23 mouse cellular contexts compared by ENCODE assay signal in genomic region chr16:4053811-4054210, GRCm38 (mm10). TPM values are rescaled to one million over a fixed set of nuclear protein-coding genes. Genes with fewer than 3 reads are reported as not detected.
DNase-seq lines count a peak whose midpoint lies in the region; ATAC-seq and TF ChIP-seq lines count a peak whose summit lies in the region.
"Had no signal": no experiment of that assay in that cellular context is flagged by ENCODE, and none has a peak within 500 bp of the region (broad histone marks: within the 10 kb centered on the region; RNA-seq: fewer than 3 reads in every experiment).

No protein-coding gene starts in this region.

- no peak for DNase-seq in liver, postnatal 0 days
- DNase-seq in liver, embryonic 11.5 days (ENCODE audit: low spot score): no peak
- DNase-seq in A20 (ENCODE audit: low read depth, low spot score): peak; percentile 20
- no peak for DNase-seq in stomach, postnatal 0 days (ENCODE audit: low spot score)
- DNase-seq in forebrain, postnatal 0 days: no peak
- DNase-seq: adrenal gland, postnatal 10 days; adrenal gland, postnatal 36 days; cerebellum, adult 18-20 months; cerebellum, adult 9-10 months; cerebellum, postnatal 14 days; gastrocnemius, postnatal 25 days; heart, adult 18-20 months had no signal

- ATAC-seq in intestine, postnatal 0 days: no peak
- no peak for ATAC-seq in intestine, embryonic 15.5 days
- ATAC-seq in liver, postnatal 0 days: no peak
- no peak for ATAC-seq in liver, embryonic 11.5 days (replicated peaks; ENCODE audit: low FRiP score)
- ATAC-seq in stomach, postnatal 0 days (ENCODE audit: low FRiP score, low TSS enrichment): no peak
- no peak for ATAC-seq in forebrain, postnatal 0 days
- ATAC-seq in forebrain, embryonic 12.5 days (ENCODE audit: low FRiP score): no peak
- ATAC-seq: CD4-positive, CD25-positive, alpha-beta regulatory T cell, adult 4 months; forebrain, embryonic 14.5 days; Patski had no signal

- TF ChIP-seq CTCF in intestine, postnatal 0 days (IDR thresholded peaks at IDR 0.05; ENCODE audit: low read depth): 0 out of 2 replicates have a peak, but pooled peaks have one; percentile 17
- TF ChIP-seq CTCF in liver, postnatal 0 days (IDR thresholded peaks at IDR 0.05; ENCODE audit: low read depth): 0 out of 2 replicates have a peak, but pooled peaks have one; percentile 14
- 0 out of 2 replicates have a peak, but pooled peaks have one; percentile 20 for TF ChIP-seq CTCF in stomach, postnatal 0 days (IDR thresholded peaks at IDR 0.05; ENCODE audit: low read depth)
- TF ChIP-seq CTCF in forebrain, postnatal 0 days (IDR thresholded peaks at IDR 0.05; ENCODE audit: low read depth): no peak

- no peak overlapping the region for H3K4me2 ChIP-seq in intestine, postnatal 0 days (replicated peaks; ENCODE audit: low read depth)
- H3K4me2 ChIP-seq in intestine, embryonic 15.5 days (replicated peaks): no peak overlapping the region
- no peak overlapping the region for H3K4me2 ChIP-seq in liver, postnatal 0 days (ENCODE audit: low read depth, low read length)
- H3K4me2 ChIP-seq in liver, embryonic 11.5 days: no peak overlapping the region
- no peak overlapping the region for H3K4me2 ChIP-seq in stomach, postnatal 0 days (replicated peaks; ENCODE audit: low read depth)
- H3K4me2 ChIP-seq in forebrain, postnatal 0 days (ENCODE audit: low read depth): no peak overlapping the region
- H3K4me2 ChIP-seq in forebrain, embryonic 12.5 days: no peak overlapping the region
- H3K4me2 ChIP-seq: heart, embryonic 11.5 days; hindbrain, embryonic 12.5 days; hindbrain, embryonic 15.5 days had no signal

- no peak overlapping the region for H3K9ac ChIP-seq in intestine, postnatal 0 days (ENCODE audit: low read depth, low read length)
- H3K9ac ChIP-seq in intestine, embryonic 15.5 days: no peak overlapping the region
- H3K9ac ChIP-seq in liver, postnatal 0 days (replicated peaks): no peak overlapping the region
- no peak overlapping the region for H3K9ac ChIP-seq in liver, embryonic 11.5 days (ENCODE audit: low read depth, low read length)
- no peak overlapping the region for H3K9ac ChIP-seq in stomach, postnatal 0 days (ENCODE audit: low read length)
- H3K9ac ChIP-seq in forebrain, postnatal 0 days: no peak overlapping the region
- no peak overlapping the region for H3K9ac ChIP-seq in forebrain, embryonic 12.5 days
- H3K9ac ChIP-seq: hindbrain, embryonic 12.5 days; hindbrain, embryonic 15.5 days had no signal

- no peaks in the 10 kb centered on the region for H3K9me3 ChIP-seq in intestine, postnatal 0 days (ENCODE audit: control insufficient read depth)
- no peaks in the 10 kb centered on the region for H3K9me3 ChIP-seq in intestine, embryonic 15.5 days
- H3K9me3 ChIP-seq in liver, postnatal 0 days (ENCODE audit: low read length): no peaks in the 10 kb centered on the region
- H3K9me3 ChIP-seq in liver, embryonic 11.5 days (ENCODE audit: control insufficient read depth, low read length): no peaks in the 10 kb centered on the region
- H3K9me3 ChIP-seq in stomach, postnatal 0 days (ENCODE audit: control insufficient read depth, low read length): no peaks in the 10 kb centered on the region
- no peaks in the 10 kb centered on the region for H3K9me3 ChIP-seq in forebrain, postnatal 0 days (ENCODE audit: low read length)
- H3K9me3 ChIP-seq in forebrain, embryonic 12.5 days: no peaks in the 10 kb centered on the region
- H3K9me3 ChIP-seq: forebrain, embryonic 10.5 days; hindbrain, embryonic 12.5 days; hindbrain, embryonic 15.5 days had no signal

- no peak overlapping the region for H3K27ac ChIP-seq in intestine, postnatal 0 days (ENCODE audit: low read depth, low read length)
- no peak overlapping the region for H3K27ac ChIP-seq in intestine, embryonic 15.5 days
- no peak overlapping the region for H3K27ac ChIP-seq in liver, postnatal 0 days (ENCODE audit: low read depth)
- no peak overlapping the region for H3K27ac ChIP-seq in liver, embryonic 11.5 days (ENCODE audit: low read depth, low read length)
- no peak overlapping the region for H3K27ac ChIP-seq in stomach, postnatal 0 days (replicated peaks)
- H3K27ac ChIP-seq in forebrain, postnatal 0 days (ENCODE audit: low read depth, low read length): no peak overlapping the region
- no peak overlapping the region for H3K27ac ChIP-seq in forebrain, embryonic 12.5 days
- H3K27ac ChIP-seq: forebrain, embryonic 10.5 days; hindbrain, embryonic 12.5 days; hindbrain, embryonic 15.5 days had no signal

- no peak overlapping the region for H3K4me3 ChIP-seq in intestine, postnatal 0 days (ENCODE audit: low read depth, low read length)
- H3K4me3 ChIP-seq in intestine, embryonic 15.5 days (replicated peaks): no peak overlapping the region
- no peak overlapping the region for H3K4me3 ChIP-seq in liver, postnatal 0 days (ENCODE audit: low read depth, low read length)
- H3K4me3 ChIP-seq in liver, embryonic 11.5 days (ENCODE audit: low read depth, low read length): no peak overlapping the region
- H3K4me3 ChIP-seq in stomach, postnatal 0 days (ENCODE audit: low read depth, low read length): no peak overlapping the region
- no peak overlapping the region for H3K4me3 ChIP-seq in forebrain, postnatal 0 days (ENCODE audit: low read depth, low read length)
- H3K4me3 ChIP-seq in forebrain, embryonic 12.5 days (replicated peaks): no peak overlapping the region
- H3K4me3 ChIP-seq: forebrain, embryonic 10.5 days; hindbrain, embryonic 12.5 days; hindbrain, embryonic 15.5 days had no signal

- 78% methylated on average over 3 of the region's 3 CpGs for WGBS in intestine, postnatal 0 days
- WGBS in intestine, embryonic 15.5 days: 84% methylated on average over 3 of the region's 3 CpGs
- 81% methylated on average over 3 of the region's 3 CpGs for WGBS in liver, postnatal 0 days (ENCODE audit: insufficient replicate concordance)
- WGBS in liver, embryonic 11.5 days: 79% methylated on average over 3 of the region's 3 CpGs
- 82% methylated on average over 3 of the region's 3 CpGs for whole genome bisulfite sequencing in stomach, postnatal 0 days
- 81% methylated on average over 3 of the region's 3 CpGs for WGBS in forebrain, postnatal 0 days
- 86% methylated on average over 3 of the region's 3 CpGs for WGBS in forebrain, embryonic 12.5 days

- H3K36me3 ChIP-seq in intestine, postnatal 0 days (ENCODE audit: control insufficient read depth, insufficient read depth): peaks cover 73% of the 10 kb centered on the region
- H3K36me3 ChIP-seq in intestine, embryonic 15.5 days: peaks cover 25% of the 10 kb centered on the region
- peaks cover 70% of the 10 kb centered on the region for H3K36me3 ChIP-seq in liver, postnatal 0 days (replicated peaks; ENCODE audit: insufficient read depth, low read length)
- H3K36me3 ChIP-seq in liver, embryonic 11.5 days (ENCODE audit: control insufficient read depth, insufficient read depth, low read length): peaks cover 62% of the 10 kb centered on the region
- peaks cover 29% of the 10 kb centered on the region for H3K36me3 ChIP-seq in stomach, postnatal 0 days (ENCODE audit: control insufficient read depth, insufficient read depth, low read length)
- H3K36me3 ChIP-seq in forebrain, postnatal 0 days (ENCODE audit: insufficient read depth): peaks cover 71% of the 10 kb centered on the region
- H3K36me3 ChIP-seq in forebrain, embryonic 12.5 days (replicated peaks): peaks cover 72% of the 10 kb centered on the region

- no peaks in the 10 kb centered on the region for H3K4me1 ChIP-seq in intestine, postnatal 0 days (replicated peaks; ENCODE audit: control insufficient read depth, insufficient read depth, low read length)
- no peaks in the 10 kb centered on the region for H3K4me1 ChIP-seq in intestine, embryonic 15.5 days (replicated peaks)
- no peaks in the 10 kb centered on the region for H3K4me1 ChIP-seq in liver, postnatal 0 days (ENCODE audit: insufficient read depth)
- no peaks in the 10 kb centered on the region for H3K4me1 ChIP-seq in liver, embryonic 11.5 days (replicated peaks; ENCODE audit: control insufficient read depth, insufficient read depth, low read length)
- H3K4me1 ChIP-seq in stomach, postnatal 0 days (replicated peaks; ENCODE audit: control insufficient read depth, insufficient read depth): no peaks in the 10 kb centered on the region
- no peaks in the 10 kb centered on the region for H3K4me1 ChIP-seq in forebrain, postnatal 0 days (ENCODE audit: insufficient read depth)
- no peaks in the 10 kb centered on the region for H3K4me1 ChIP-seq in forebrain, embryonic 12.5 days
- H3K4me1 ChIP-seq: forebrain, embryonic 10.5 days; hindbrain, embryonic 12.5 days; hindbrain, embryonic 15.5 days had no signal

- H3K27me3 ChIP-seq in intestine, postnatal 0 days (replicated peaks; ENCODE audit: control insufficient read depth, insufficient read depth, low read length): no peaks in the 10 kb centered on the region
- H3K27me3 ChIP-seq in intestine, embryonic 15.5 days (replicated peaks): no peaks in the 10 kb centered on the region
- no peaks in the 10 kb centered on the region for H3K27me3 ChIP-seq in liver, postnatal 0 days (ENCODE audit: insufficient read depth, low read length)
- H3K27me3 ChIP-seq in liver, embryonic 11.5 days (replicated peaks; ENCODE audit: control insufficient read depth, insufficient read depth, low read length): no peaks in the 10 kb centered on the region
- H3K27me3 ChIP-seq in stomach, postnatal 0 days (ENCODE audit: control insufficient read depth, insufficient read depth, low read length): no peaks in the 10 kb centered on the region
- H3K27me3 ChIP-seq in forebrain, postnatal 0 days (ENCODE audit: insufficient read depth, low read length): no peaks in the 10 kb centered on the region
- no peaks in the 10 kb centered on the region for H3K27me3 ChIP-seq in forebrain, embryonic 12.5 days
- H3K27me3 ChIP-seq: hindbrain, embryonic 12.5 days; hindbrain, embryonic 15.5 days; Patski had no signal

- TF ChIP-seq EP300 in liver, postnatal 0 days (IDR thresholded peaks at IDR 0.05; ENCODE audit: low read depth): no peak
- no peak for TF ChIP-seq EP300 in stomach, postnatal 0 days (optimal IDR thresholded peaks at IDR 0.05)

RNA-seq across cellular contexts. Expression of gene Dnase1, which starts 17.1 kb away (rescaled TPM):
- 8.0 and 8.9 TPM in 2 replicates for polyA plus RNA-seq in intestine, postnatal 0 days (2015; fragmentation: Nextera tagmentation; extraction: Ambion mirVana)
- 2.7 and 2.9 TPM in 2 replicates for polyA plus RNA-seq in intestine, embryonic 15.5 days (2015; fragmentation: Nextera tagmentation; extraction: Ambion mirVana)
- polyA plus RNA-seq in liver, postnatal 0 days (2015; fragmentation: Nextera tagmentation; extraction: Ambion mirVana): 0.18 and 0.43 TPM in 2 replicates
- polyA plus RNA-seq in liver, embryonic 11.5 days (2014; fragmentation: Nextera tagmentation; extraction: Ambion mirVana): 3.9 and 6.0 TPM in 2 replicates
- polyA plus RNA-seq in stomach, postnatal 0 days (2015; fragmentation: Nextera tagmentation; extraction: Ambion mirVana): 0.65 and 0.78 TPM in 2 replicates
- not detected in 2 replicates for total RNA-seq in forebrain, postnatal 0 days (2014; rRNA removed)
- polyA plus RNA-seq in forebrain, postnatal 0 days (2015; fragmentation: Nextera tagmentation; extraction: Ambion mirVana): 1.3 and 3.1 TPM in 2 replicates
- polyA plus RNA-seq in forebrain, embryonic 12.5 days (2016; fragmentation: Nextera tagmentation; extraction: Ambion mirVana): 4.2 and 6.7 TPM in 2 replicates
- total RNA-seq: adrenal gland, postnatal 10 days; adrenal gland, postnatal 36 days; gastrocnemius, postnatal 25 days; heart, adult 18-20 months; heart, postnatal 25 days had no signal

RNA-seq across cellular contexts. Expression of gene Trap1, which starts 23.8 kb away (rescaled TPM):
- 33.9 and 35.3 TPM in 2 replicates for polyA plus RNA-seq in intestine, postnatal 0 days (2015; fragmentation: Nextera tagmentation; extraction: Ambion mirVana)
- polyA plus RNA-seq in intestine, embryonic 15.5 days (2015; fragmentation: Nextera tagmentation; extraction: Ambion mirVana): 115 and 116 TPM in 2 replicates
- polyA plus RNA-seq in liver, postnatal 0 days (2015; fragmentation: Nextera tagmentation; extraction: Ambion mirVana): 55.3 and 61.2 TPM in 2 replicates
- polyA plus RNA-seq in liver, embryonic 11.5 days (2014; fragmentation: Nextera tagmentation; extraction: Ambion mirVana): 147 and 157 TPM in 2 replicates
- 46.7 and 50.3 TPM in 2 replicates for polyA plus RNA-seq in stomach, postnatal 0 days (2015; fragmentation: Nextera tagmentation; extraction: Ambion mirVana)
- 41.7 and 43.3 TPM in 2 replicates for total RNA-seq in forebrain, postnatal 0 days (2014; rRNA removed)
- 43.3 and 43.5 TPM in 2 replicates for polyA plus RNA-seq in forebrain, postnatal 0 days (2015; fragmentation: Nextera tagmentation; extraction: Ambion mirVana)
- 63.1 and 68.3 TPM in 2 replicates for polyA plus RNA-seq in forebrain, embryonic 12.5 days (2016; fragmentation: Nextera tagmentation; extraction: Ambion mirVana)

RNA-seq across cellular contexts. Expression of gene Slx4, which starts 50.2 kb away (rescaled TPM):
- polyA plus RNA-seq in intestine, postnatal 0 days (2015; fragmentation: Nextera tagmentation; extraction: Ambion mirVana): 5.6 and 6.0 TPM in 2 replicates
- polyA plus RNA-seq in intestine, embryonic 15.5 days (2015; fragmentation: Nextera tagmentation; extraction: Ambion mirVana): 12.5 and 15.1 TPM in 2 replicates
- polyA plus RNA-seq in liver, postnatal 0 days (2015; fragmentation: Nextera tagmentation; extraction: Ambion mirVana): 2.5 and 2.9 TPM in 2 replicates
- polyA plus RNA-seq in liver, embryonic 11.5 days (2014; fragmentation: Nextera tagmentation; extraction: Ambion mirVana): 21.3 and 24.5 TPM in 2 replicates
- polyA plus RNA-seq in stomach, postnatal 0 days (2015; fragmentation: Nextera tagmentation; extraction: Ambion mirVana): 3.3 TPM in 2 replicates
- total RNA-seq in forebrain, postnatal 0 days (2014; rRNA removed): 46.0 and 50.7 TPM in 2 replicates
- polyA plus RNA-seq in forebrain, postnatal 0 days (2015; fragmentation: Nextera tagmentation; extraction: Ambion mirVana): 11.8 and 17.7 TPM in 2 replicates
- 29.5 and 31.3 TPM in 2 replicates for polyA plus RNA-seq in forebrain, embryonic 12.5 days (2016; fragmentation: Nextera tagmentation; extraction: Ambion mirVana)
